Mouse (Mus musculus) stomach, postnatal 0 days (tissue): ENCODE measurements around the gene Kcnh2. TPM values are rescaled to one million over a fixed set of nuclear protein-coding genes. Genes with fewer than 3 reads are reported as not detected.

Experiments
- ATAC-seq: fragments of 200-750 bp; cut with Nextera tagmentation; 2 replicates; pipeline ENCODE4 v1.8.0; 2017; ENCODE audit not compliant: low FRiP score, low TSS enrichment
- DNase-seq: peaks from one replicate; pipeline ENCODE4 v3.0.0-alpha.2; 2016; ENCODE audit warnings: low spot score
- H3K27ac ChIP-seq: fragments of 300-500 bp; sonication (generic); replicated peaks from 2 replicates; pipeline ENCODE4 v1.5.1; 2014; ENCODE audit warnings: mild to moderate bottlenecking, control low read depth
- H3K27me3 ChIP-seq: fragments of 300-500 bp; sonication (generic); 2 replicates; pipeline ENCODE4 v1.6.1; 2014; ENCODE audit warnings: low read length; ENCODE audit not compliant: control insufficient read depth, insufficient read depth
- H3K36me3 ChIP-seq: fragments of 300-500 bp; sonication (generic); 2 replicates; pipeline ENCODE4 v1.6.1; 2014; ENCODE audit warnings: low read length, mixed read lengths; ENCODE audit not compliant: control insufficient read depth, insufficient read depth
- H3K4me1 ChIP-seq: fragments of 300-500 bp; sonication (generic); replicated peaks from 2 replicates; pipeline ENCODE4 v1.6.1; 2014; ENCODE audit warnings: antibody characterized with exemption; ENCODE audit not compliant: control insufficient read depth, insufficient read depth
- H3K4me2 ChIP-seq: fragments of 300-500 bp; sonication (generic); replicated peaks from 2 replicates; pipeline ENCODE4 v1.6.1; 2014; ENCODE audit warnings: low read depth, mild to moderate bottlenecking, control low read depth, moderate library complexity
- H3K4me3 ChIP-seq: fragments of 300-500 bp; sonication (generic); 2 replicates; pipeline ENCODE4 v1.5.1; 2014; ENCODE audit warnings: low read depth, low read length, control low read depth
- H3K9ac ChIP-seq: fragments of 300-500 bp; sonication (generic); 2 replicates; pipeline ENCODE4 v1.6.1; 2014; ENCODE audit warnings: mild to moderate bottlenecking, low read length, control low read depth, mixed read lengths
- H3K9me3 ChIP-seq: fragments of 300-500 bp; sonication (generic); 2 replicates; pipeline ENCODE4 v1.6.1; 2016; ENCODE audit warnings: low read length; ENCODE audit not compliant: control insufficient read depth
- CTCF ChIP-seq: IDR thresholded peaks from 2 replicates; pipeline ENCODE4 v1.5.1; 2016; ENCODE audit warnings: antibody characterized with exemption, low read depth, mild to moderate bottlenecking, moderate library complexity
- EP300 ChIP-seq: optimal IDR thresholded peaks from 2 replicates; pipeline ENCODE3; 2016; ENCODE audit warnings: antibody characterized with exemption
- WGBS: fragments of 180-500 bp; shearing (Covaris S2); extraction: QIAGEN DNeasy Blood & Tissue Kit; methylation state at CpG from one replicate; pipeline ENCODE4 v1.1.7; 2014; 5-methylcytosine and 5-hydroxymethylcytosine counted together
- polyA plus RNA-seq: library from polyadenylated mRNA; unstranded; fragments of >200 nt; fragmentation: Nextera tagmentation; extraction: Ambion mirVana; gene quantifications from 2 replicates; pipeline ENCODE4 v1.2.1, GENCODE M21; 2015

Gene Kcnh2
- polyA plus RNA-seq, 1 experiment from 2014 or later, result 3.7 TPM

- H3K4me1 ChIP-seq, result 0 out of 2 replicates have a peak, but pooled peaks cover 2% of the 10 kb centered on the region
- ATAC-seq (no peak), DNase-seq (no peak)
- no peak overlapping the region for H3K4me3 ChIP-seq
- H3K4me2 ChIP-seq, result no peak overlapping the region
- H3K27me3 ChIP-seq, result no peaks in the 10 kb centered on the region
- no peak overlapping the region for H3K27ac ChIP-seq
- 84% methylated on average over 2 of the region's 2 CpGs for WGBS
- TF ChIP-seq EP300 (no peak), CTCF (no peak)
- no peaks in the 10 kb centered on the region for H3K9me3 ChIP-seq
- no peaks in the 10 kb centered on the region for H3K36me3 ChIP-seq
- H3K9ac ChIP-seq, result no peak overlapping the region
These were observed 30.6 kb upstream of the Kcnh2 start for GRCm38 (mm10) chr5:24381988-24382387.

- Histone ChIP-seq H3K9me3 (no peaks in the 10 kb centered on the region), H3K27ac (no peak overlapping the region), H3K36me3 (no peaks in the 10 kb centered on the region), H3K4me1 (0 out of 2 replicates have a peak, but pooled peaks cover 2% of the 10 kb centered on the region), H3K27me3 (no peaks in the 10 kb centered on the region), H3K4me3 (no peak overlapping the region), H3K4me2 (no peak overlapping the region), H3K9ac (no peak overlapping the region)
- 69% methylated on average over 6 of the region's 6 CpGs for WGBS
- TF ChIP-seq EP300 (no peak), CTCF (no peak)
- DNase-seq, result no peak
- no peak for ATAC-seq
These were observed 30.1 kb upstream of the Kcnh2 start for GRCm38 (mm10) chr5:24381486-24381885.

GRCm38 (mm10) chr5:24380499-24380898 lies 29.1 kb upstream of the Kcnh2 start:
- 0 out of 2 replicates have a peak, but pooled peaks cover 2% of the 10 kb centered on the region for H3K4me1 ChIP-seq
- H3K27me3 ChIP-seq, result no peaks in the 10 kb centered on the region
- H3K36me3 ChIP-seq, result no peaks in the 10 kb centered on the region
- no peak overlapping the region for H3K4me3 ChIP-seq
- ATAC-seq (no peak), DNase-seq (no peak)
- H3K27ac ChIP-seq, result no peak overlapping the region
- H3K9ac ChIP-seq, result no peak overlapping the region
- 89% methylated on average over 4 of the region's 4 CpGs for WGBS
- H3K9me3 ChIP-seq, result no peaks in the 10 kb centered on the region
- no peak overlapping the region for H3K4me2 ChIP-seq
- TF ChIP-seq EP300 (no peak), CTCF (no peak)

- no peak for ATAC-seq
- Histone ChIP-seq H3K4me2 (no peak overlapping the region), H3K27ac (no peak overlapping the region), H3K9ac (no peak overlapping the region), H3K27me3 (no peaks in the 10 kb centered on the region), H3K9me3 (no peaks in the 10 kb centered on the region), H3K4me1 (0 out of 2 replicates have a peak, but pooled peaks cover 2% of the 10 kb centered on the region), H3K4me3 (no peak overlapping the region), H3K36me3 (no peaks in the 10 kb centered on the region)
- DNase-seq, result no peak
- no peak for TF ChIP-seq CTCF
- TF ChIP-seq EP300, result no peak
- 70% methylated on average over 4 of the region's 4 CpGs for WGBS
These were observed 28.1 kb upstream of the Kcnh2 start for GRCm38 (mm10) chr5:24379501-24379900.

- 86% methylated on average over 2 of the region's 2 CpGs for WGBS
- Histone ChIP-seq H3K9ac (no peak overlapping the region), H3K4me3 (no peak overlapping the region)
These were observed 27.3 kb upstream of the Kcnh2 start for GRCm38 (mm10) chr5:24378700-24379099.

GRCm38 (mm10) chr5:24374666-24375328 lies 23.4 kb upstream of the Kcnh2 start:
- H3K27me3 ChIP-seq, result 0 out of 2 replicates have a peak, but pooled peaks cover 2% of the 10 kb centered on the region
- H3K4me3 ChIP-seq, result no peak overlapping the region
- TF ChIP-seq EP300 (no peak), CTCF (no peak)
- H3K36me3 ChIP-seq, result no peaks in the 10 kb centered on the region
- H3K9ac ChIP-seq, result no peak overlapping the region
- no peaks in the 10 kb centered on the region; the same call in 1 of the 2 replicates for H3K4me1 ChIP-seq
- no peak overlapping the region for H3K27ac ChIP-seq
- DNase-seq, result no peak
- ATAC-seq, result no peak
- H3K4me2 ChIP-seq, result no peak overlapping the region
- 44% methylated on average over 7 of the region's 7 CpGs for WGBS
- no peaks in the 10 kb centered on the region for H3K9me3 ChIP-seq

More at GRCm38 (mm10) chr5:24378700-24379099, 27.3 kb upstream of the Kcnh2 start:
- H3K27me3 ChIP-seq, result no peaks in the 10 kb centered on the region
- H3K27ac ChIP-seq, result no peak overlapping the region
- DNase-seq, result no peak
- no peak overlapping the region for H3K4me2 ChIP-seq
- H3K9me3 ChIP-seq, result no peaks in the 10 kb centered on the region
- no peaks in the 10 kb centered on the region for H3K36me3 ChIP-seq
- no peak for ATAC-seq
- TF ChIP-seq EP300 (no peak), CTCF (no peak)
- peaks cover under 1% of the 10 kb centered on the region; the same call in 1 of the 2 replicates for H3K4me1 ChIP-seq
